Mouse (Mus musculus): Measurements from ENCODE around the gene Hist1h4h. TPM values are rescaled to one million over a fixed set of nuclear protein-coding genes. Genes with fewer than 3 reads are reported as not detected.

The Hist1h4h gene
- total and polyA plus RNA-seq, 3 experiments = 9.9 to 5,753 TPM; not detected in 1

DNA sequence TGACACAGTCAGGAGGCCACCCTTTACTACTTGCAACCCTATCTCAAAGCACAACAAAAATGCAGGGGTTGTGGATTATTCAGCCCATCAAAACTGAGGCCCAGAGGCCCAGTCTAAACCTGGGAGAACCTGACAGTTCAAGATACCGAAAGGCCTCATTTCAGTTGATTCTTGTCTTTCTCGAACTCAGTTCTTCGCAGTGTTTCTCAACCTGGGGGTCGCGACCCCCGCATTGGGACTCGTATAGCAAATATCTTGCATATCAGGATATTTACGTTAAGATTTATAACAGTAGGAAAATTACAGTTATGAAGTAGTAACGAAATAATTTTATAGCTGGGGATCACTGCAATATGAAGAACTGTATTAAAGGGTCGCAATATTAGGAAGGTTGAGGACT, 4.9 kb upstream of the Hist1h4h start:
- DNase-seq (ENCODE audit: low read depth, low spot score) = peak; percentile 75

GRCm38 (mm10) chr13:23526312-23526711, 4.5 kb upstream of the Hist1h4h start:
- Histone ChIP-seq H3K4me1 (ENCODE audit: control insufficient read depth in 1 of 2, insufficient read depth in 2 of 2, low read length in 2 of 2) (peaks cover 6% of the 10 kb centered on the region in 2 experiments), H3K27me3 (ENCODE audit: control insufficient read depth in 1 of 2, insufficient read depth in 2 of 2, low read length in 2 of 2) (no peaks in the 10 kb centered on the region), H3K9ac (ENCODE audit: control insufficient read depth, low read depth, low read length, poor library complexity, severe bottlenecking) (peak overlapping the region; percentile 84), H3K36me3 (ENCODE audit: control insufficient read depth in 1 of 2, insufficient read depth in 2 of 2, low read length in 2 of 2) (peaks cover 0 to 14% of the 10 kb centered on the region in 2 experiments; a peak in 2 of 4 replicates), H3K79me2 (ENCODE audit: control insufficient read depth, insufficient read depth, low read length, poor library complexity) (no peaks in the 10 kb centered on the region; the same call in 1 of the 2 replicates), H3K9me3 (replicated peaks; ENCODE audit: insufficient read depth, low read length) (no peaks in the 10 kb centered on the region), H3K27ac (ENCODE audit: control insufficient read depth, low read depth, low read length) (peak overlapping the region; percentile 66), H3K4me3 (ENCODE audit: control insufficient read depth in 1 of 2, insufficient read depth in 1 of 2, low read depth in 2 of 2, low read length in 2 of 2) (peak overlapping the region; percentile 62 to 81)
- peak; percentile 100 for TF ChIP-seq TBP (IDR thresholded peaks at IDR 0.05; ENCODE audit: low read depth, low read length)
- no peak for TF ChIP-seq HCFC1 (IDR thresholded peaks at IDR 0.05; ENCODE audit: low read depth, low read length)
- peak; percentile 94 for DNase-seq (ENCODE audit: low read depth, low spot score)

More for the DNA sequence above, 4.9 kb upstream of the Hist1h4h start:
- Histone ChIP-seq H3K36me3 (ENCODE audit: control insufficient read depth in 1 of 2, insufficient read depth in 2 of 2, low read length in 2 of 2) (peaks cover 0 to 17% of the 10 kb centered on the region in 2 experiments; a peak in 2 of 4 replicates), H3K4me3 (ENCODE audit: control insufficient read depth in 1 of 2, insufficient read depth in 1 of 2, low read depth in 2 of 2, low read length in 2 of 2) (peak overlapping the region; percentile 24 to 58), H3K9me3 (replicated peaks; ENCODE audit: insufficient read depth, low read length) (no peaks in the 10 kb centered on the region), H3K9ac (ENCODE audit: control insufficient read depth, low read depth, low read length, poor library complexity, severe bottlenecking) (peak overlapping the region; percentile 54), H3K27me3 (ENCODE audit: control insufficient read depth in 1 of 2, insufficient read depth in 2 of 2, low read length in 2 of 2) (no peaks in the 10 kb centered on the region), H3K27ac (ENCODE audit: control insufficient read depth, low read depth, low read length) (peak overlapping the region; percentile 41; the same call in 1 of the 2 replicates), H3K79me2 (ENCODE audit: control insufficient read depth, insufficient read depth, low read length, poor library complexity) (no peaks in the 10 kb centered on the region; the same call in 1 of the 2 replicates), H3K4me1 (ENCODE audit: control insufficient read depth in 1 of 2, insufficient read depth in 2 of 2, low read length in 2 of 2) (peaks cover 6 to 7% of the 10 kb centered on the region in 2 experiments)
- TF ChIP-seq CHD1 (IDR thresholded peaks at IDR 0.05; ENCODE audit: low read depth, low read length) = no peak

DNA sequence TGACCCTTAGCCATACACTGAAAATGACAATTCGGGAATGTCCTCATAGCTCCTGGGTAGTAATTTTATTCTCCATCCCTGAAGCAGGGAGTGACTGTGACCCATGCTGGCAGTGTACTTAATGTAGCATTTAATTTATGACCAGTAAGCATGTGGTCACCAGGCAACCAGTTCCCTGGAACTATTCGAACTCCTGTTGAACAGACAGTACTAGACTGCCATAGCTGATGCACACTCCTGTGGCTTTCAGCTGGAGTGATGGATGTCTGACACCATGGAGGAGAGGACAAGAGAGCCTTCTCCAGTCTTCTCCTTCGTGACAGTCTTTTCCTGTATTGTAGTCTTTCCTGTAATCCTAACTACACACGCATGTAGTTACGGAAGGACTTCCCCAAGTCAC, 1.8 kb upstream of the Hist1h4h start:
- Histone ChIP-seq H3K36me3 (ENCODE audit: control insufficient read depth in 1 of 2, insufficient read depth in 2 of 2, low read length in 2 of 2) (peaks cover 0 to 26% of the 10 kb centered on the region in 2 experiments; a peak in 2 of 4 replicates), H3K9me3 (replicated peaks; ENCODE audit: insufficient read depth, low read length) (no peaks in the 10 kb centered on the region), H3K27ac (ENCODE audit: control insufficient read depth, low read depth, low read length) (no peak overlapping the region), H3K79me2 (ENCODE audit: control insufficient read depth, insufficient read depth, low read length, poor library complexity) (no peaks in the 10 kb centered on the region; the same call in 1 of the 2 replicates), H3K9ac (ENCODE audit: control insufficient read depth, low read depth, low read length, poor library complexity, severe bottlenecking) (no peak overlapping the region), H3K4me1 (ENCODE audit: control insufficient read depth in 1 of 2, insufficient read depth in 2 of 2, low read length in 2 of 2) (peaks cover 6% of the 10 kb centered on the region in 2 experiments), H3K27me3 (ENCODE audit: control insufficient read depth in 1 of 2, insufficient read depth in 2 of 2, low read length in 2 of 2) (no peaks in the 10 kb centered on the region), H3K4me3 (ENCODE audit: control insufficient read depth in 1 of 2, insufficient read depth in 1 of 2, low read depth in 2 of 2, low read length in 2 of 2) (no peak overlapping the region)
- DNase-seq (ENCODE audit: low read depth, low spot score) = no peak
- TF ChIP-seq MYB (IDR thresholded peaks at IDR 0.05; ENCODE audit: low read depth, low read length) = no peak
- no peak for TF ChIP-seq TAL1 (IDR thresholded peaks at IDR 0.05; ENCODE audit: low read length)
- no peak for TF ChIP-seq CHD2 (IDR thresholded peaks at IDR 0.05; ENCODE audit: low read length)
- TF ChIP-seq MAFK (IDR thresholded peaks at IDR 0.05; ENCODE audit: borderline replicate concordance, low read depth, low read length) = no peak
- TF ChIP-seq MYC (IDR thresholded peaks at IDR 0.05; ENCODE audit: low read depth, low read length) = no peak
- no peak for TF ChIP-seq GABPA (IDR thresholded peaks at IDR 0.05; ENCODE audit: low read depth, low read length)
- no peak for TF ChIP-seq E2F4 (IDR thresholded peaks at IDR 0.05; ENCODE audit: borderline replicate concordance, low read depth, low read length)
- TF ChIP-seq SIN3A (IDR thresholded peaks at IDR 0.05; ENCODE audit: low read length) = no peak
- TF ChIP-seq NELFE (IDR thresholded peaks at IDR 0.05; ENCODE audit: low read depth, low read length) = no peak
- no peak for TF ChIP-seq UBTF (IDR thresholded peaks at IDR 0.05; ENCODE audit: borderline replicate concordance, insufficient read depth, low read depth, low read length)
- no peak for TF ChIP-seq HCFC1 (IDR thresholded peaks at IDR 0.05; ENCODE audit: low read depth, low read length)
- no peak for TF ChIP-seq POLR2A (IDR thresholded peaks at IDR 0.05; ENCODE audit: control insufficient read depth in 1 of 2, insufficient read depth in 1 of 2, low read depth in 1 of 2, low read length in 2 of 2, poor library complexity in 1 of 2)
- TF ChIP-seq GATA1 (IDR thresholded peaks at IDR 0.05; ENCODE audit: low read depth, low read length) = no peak
- TF ChIP-seq RCOR1 (IDR thresholded peaks at IDR 0.05; ENCODE audit: low read depth, low read length) = no peak
